Mouse (Mus musculus) C2C12 (cell line): Measurements from ENCODE around the gene Garnl3. TPM values are rescaled to one million over a fixed set of nuclear protein-coding genes. Genes with fewer than 3 reads are reported as not detected.

Experiments used
- H3K27me3 ChIP-seq: one replicate; pipeline ENCODE4 v1.6.1; 2011; ENCODE audit not compliant: control insufficient read depth, insufficient read depth, insufficient read length
- H3K36me3 ChIP-seq: one replicate; pipeline ENCODE4 v1.6.1; 2011; ENCODE audit not compliant: control insufficient read depth, insufficient read depth
- H3K4me3 ChIP-seq: one replicate; pipeline ENCODE4 v1.5.1; 2011; ENCODE audit warnings: mild to moderate bottlenecking, control low read depth; ENCODE audit not compliant: poor library complexity, insufficient read depth, severe bottlenecking
- H3K79me2 ChIP-seq: one replicate; pipeline ENCODE4 v1.6.1; 2011; ENCODE audit not compliant: control insufficient read depth, insufficient read depth
- H3K79me3 ChIP-seq: one replicate; pipeline ENCODE4 v1.6.1; 2011; ENCODE audit warnings: low read depth, control low read depth
- H3ac ChIP-seq: one replicate; pipeline ENCODE3; 2011; ENCODE audit warnings: low read depth; ENCODE audit not compliant: control insufficient read depth, insufficient read length
- CEBPB ChIP-seq: IDR thresholded peaks from one replicate; pipeline ENCODE4 v1.6.1; 2011; ENCODE audit warnings: low read depth, mild to moderate bottlenecking, control low read depth, moderate library complexity
- CTCF ChIP-seq: IDR thresholded peaks from one replicate; pipeline ENCODE4 v1.5.1; 2011; ENCODE audit not compliant: control insufficient read depth, insufficient read depth, insufficient read length
- FOSL1 ChIP-seq: IDR thresholded peaks from one replicate; pipeline ENCODE4 v1.8.0; 2011; ENCODE audit warnings: mild to moderate bottlenecking, low read length; ENCODE audit not compliant: poor library complexity, insufficient read depth, severe bottlenecking
- MAX ChIP-seq: IDR thresholded peaks from one replicate; pipeline ENCODE4 v1.6.1; 2011; ENCODE audit warnings: mild to moderate bottlenecking, control low read depth
- MYOD1 ChIP-seq: IDR thresholded peaks from one replicate; pipeline ENCODE4 v1.6.1; 2011; ENCODE audit warnings: low read depth; ENCODE audit not compliant: control insufficient read depth, insufficient read length
- MYOG ChIP-seq: IDR thresholded peaks from one replicate; pipeline ENCODE4 v1.6.1; 2011; ENCODE audit not compliant: control insufficient read depth, insufficient read length; ENCODE audit errors: extremely low read depth
- USF1 ChIP-seq: IDR thresholded peaks from one replicate; pipeline ENCODE4 v1.6.1; 2011; ENCODE audit warnings: low read depth, mild to moderate bottlenecking, control low read depth, moderate library complexity
- polyA plus RNA-seq: library from polyadenylated mRNA; unstranded; fragments of >200 nt; fragmentation: generic; extraction: Trizol; gene quantifications from one replicate; pipeline ENCODE4 v1.2.1, GENCODE M21; 2012; ENCODE audit warnings: missing spikeins

Garnl3 gene
- polyA plus RNA-seq, 1 experiment = 2.6 TPM

GRCm38 (mm10) chr2:32966689-32967631 is 164.5 kb downstream of the Garnl3 start:
- Histone ChIP-seq H3K4me3 (peak overlapping the region; percentile 30), H3K79me3 (peaks cover 25% of the 10 kb centered on the region), H3ac (peak overlapping the region; percentile 84), H3K27me3 (no peaks in the 10 kb centered on the region), H3K79me2 (peaks cover 40% of the 10 kb centered on the region), H3K36me3 (peaks cover 31% of the 10 kb centered on the region)
- TF ChIP-seq MAX (peak; percentile 90), CTCF (peak; percentile 9), FOSL1 (no peak), MYOD1 (no peak), CEBPB (no peak), MYOG (no peak), USF1 (peak; percentile 85)

GRCm38 (mm10) chr2:32966184-32966688 is 165.2 kb downstream of the Garnl3 start:
- H3K27me3 ChIP-seq = no peaks in the 10 kb centered on the region
- peaks cover 32% of the 10 kb centered on the region for H3K36me3 ChIP-seq
- peak overlapping the region; percentile 30 for H3K4me3 ChIP-seq
- peak overlapping the region; percentile 84 for H3ac ChIP-seq
- H3K79me2 ChIP-seq = peaks cover 47% of the 10 kb centered on the region
- peaks cover 29% of the 10 kb centered on the region for H3K79me3 ChIP-seq
- TF ChIP-seq CEBPB (no peak), MYOG (no peak), MAX (no peak), FOSL1 (no peak), MYOD1 (no peak), USF1 (no peak), CTCF (no peak)

GRCm38 (mm10) chr2:32965511-32966183 is 165.8 kb downstream of the Garnl3 start:
- no peaks in the 10 kb centered on the region for H3K27me3 ChIP-seq
- H3ac ChIP-seq = no peak overlapping the region
- peaks cover 32% of the 10 kb centered on the region for H3K36me3 ChIP-seq
- no peak overlapping the region for H3K4me3 ChIP-seq
- H3K79me3 ChIP-seq = peaks cover 31% of the 10 kb centered on the region
- peaks cover 53% of the 10 kb centered on the region for H3K79me2 ChIP-seq
- TF ChIP-seq MAX (peak; percentile 25), CTCF (no peak), FOSL1 (no peak), MYOD1 (no peak), MYOG (no peak), USF1 (peak; percentile 62), CEBPB (no peak)

GRCm38 (mm10) chr2:32964659-32965457 is 166.6 kb downstream of the Garnl3 start:
- Histone ChIP-seq H3K27me3 (no peaks in the 10 kb centered on the region), H3ac (peak overlapping the region; percentile 58), H3K79me2 (peaks cover 58% of the 10 kb centered on the region), H3K36me3 (peaks cover 32% of the 10 kb centered on the region), H3K79me3 (peaks cover 34% of the 10 kb centered on the region), H3K4me3 (peak overlapping the region; percentile 92)
- TF ChIP-seq MAX (no peak), MYOG (no peak), CEBPB (no peak)

- no peak for TF ChIP-seq CEBPB
- TF ChIP-seq USF1 = no peak
- TF ChIP-seq MAX = no peak
- TF ChIP-seq CTCF = no peak
- TF ChIP-seq FOSL1 = no peak
- no peak for TF ChIP-seq MYOD1
- H3K4me3 ChIP-seq = peak overlapping the region; percentile 92
- no peaks in the 10 kb centered on the region for H3K27me3 ChIP-seq
- H3K36me3 ChIP-seq = peaks cover 35% of the 10 kb centered on the region
- peaks cover 58% of the 10 kb centered on the region for H3K79me2 ChIP-seq
- peaks cover 34% of the 10 kb centered on the region for H3K79me3 ChIP-seq
- peak overlapping the region; percentile 38 for H3ac ChIP-seq
Observed at GRCm38 (mm10) chr2:32963981-32964380, 167.5 kb downstream of the Garnl3 start.

- Histone ChIP-seq H3K79me2 (peaks cover 58% of the 10 kb centered on the region), H3K27me3 (no peaks in the 10 kb centered on the region), H3K79me3 (peaks cover 34% of the 10 kb centered on the region), H3K36me3 (peaks cover 35% of the 10 kb centered on the region), H3ac (peak overlapping the region; percentile 93), H3K4me3 (peak overlapping the region; percentile 92)
- no peak for TF ChIP-seq USF1
- TF ChIP-seq FOSL1 = no peak
- no peak for TF ChIP-seq MYOD1
- no peak for TF ChIP-seq MAX
- TF ChIP-seq CTCF = no peak
Observed at GRCm38 (mm10) chr2:32963544-32963943, 167.9 kb downstream of the Garnl3 start.
